Mouse (Mus musculus) stomach, embryonic 15.5 days (tissue): Measurements from ENCODE around the gene Esyt3. TPM values are rescaled to one million over a fixed set of nuclear protein-coding genes. Genes with fewer than 3 reads are reported as not detected.
A peak's percentile ranks its signal among the peaks of the same experiment; 100 is the strongest.

Experiments used
- ATAC-seq: fragments of 200-750 bp; cut with Nextera tagmentation; 2 replicates; pipeline ENCODE4 v1.8.0; 2017; ENCODE audit warnings: low read depth, moderate number of reproducible peaks, moderate TSS enrichment; ENCODE audit not compliant: insufficient read depth, low FRiP score
- H3K27ac ChIP-seq: fragments of 300-500 bp; sonication (generic); 2 replicates; pipeline ENCODE4 v1.5.1; 2015; ENCODE audit warnings: mild to moderate bottlenecking, inconsistent platforms
- H3K27me3 ChIP-seq: fragments of 300-500 bp; sonication (generic); replicated peaks from 2 replicates; pipeline ENCODE4 v1.6.1; 2015; ENCODE audit warnings: inconsistent platforms
- H3K36me3 ChIP-seq: fragments of 300-500 bp; sonication (generic); 2 replicates; pipeline ENCODE4 v1.6.1; 2015; ENCODE audit warnings: inconsistent platforms
- H3K4me1 ChIP-seq: fragments of 300-500 bp; sonication (generic); 2 replicates; pipeline ENCODE4 v1.6.1; 2015; ENCODE audit warnings: inconsistent platforms
- H3K4me2 ChIP-seq: fragments of 300-500 bp; sonication (generic); 2 replicates; pipeline ENCODE4 v1.6.1; 2015; ENCODE audit warnings: mild to moderate bottlenecking, inconsistent platforms
- H3K4me3 ChIP-seq: fragments of 300-500 bp; sonication (generic); replicated peaks from 2 replicates; pipeline ENCODE4 v1.5.1; 2015; ENCODE audit warnings: inconsistent platforms
- H3K9ac ChIP-seq: fragments of 300-500 bp; sonication (generic); 2 replicates; pipeline ENCODE4 v1.6.1; 2015; ENCODE audit warnings: inconsistent platforms
- H3K9me3 ChIP-seq: fragments of 300-500 bp; sonication (generic); 2 replicates; pipeline ENCODE4 v1.6.1; 2016; ENCODE audit warnings: inconsistent platforms
- WGBS: fragments of 180-500 bp; shearing (Covaris S2); methylation state at CpG from one replicate; pipeline ENCODE4 v1.1.7; 2015; 5-methylcytosine and 5-hydroxymethylcytosine counted together
- polyA plus RNA-seq: library from polyadenylated mRNA; unstranded; fragments of >200 nt; fragmentation: Nextera tagmentation; extraction: Ambion mirVana; gene quantifications from 2 replicates; pipeline ENCODE4 v1.2.1, GENCODE M21; 2015

Esyt3 gene
- polyA plus RNA-seq, 1 experiment from 2014 or later = 0.50 TPM

GRCm38 (mm10) chr9:99382556-99382955 lies 24.2 kb upstream of the Esyt3 start:
- Histone ChIP-seq H3K27ac (no peak overlapping the region), H3K4me1 (no peaks in the 10 kb centered on the region), H3K9me3 (no peaks in the 10 kb centered on the region), H3K36me3 (no peaks in the 10 kb centered on the region), H3K9ac (no peak overlapping the region), H3K4me2 (no peak overlapping the region), H3K4me3 (no peak overlapping the region), H3K27me3 (no peaks in the 10 kb centered on the region)
- WGBS = 69% methylated on average over 9 of the region's 9 CpGs
- ATAC-seq = no peak

GRCm38 (mm10) chr9:99379194-99379593 lies 20.8 kb upstream of the Esyt3 start:
- Histone ChIP-seq H3K9ac (no peak overlapping the region), H3K9me3 (no peaks in the 10 kb centered on the region), H3K36me3 (no peaks in the 10 kb centered on the region), H3K4me2 (no peak overlapping the region), H3K4me1 (no peaks in the 10 kb centered on the region), H3K4me3 (no peak overlapping the region), H3K27ac (no peak overlapping the region), H3K27me3 (no peaks in the 10 kb centered on the region)
- 55% methylated on average over 5 of the region's 5 CpGs for WGBS
- ATAC-seq = no peak

GRCm38 (mm10) chr9:99376591-99377418 lies 18.4 kb upstream of the Esyt3 start:
- Histone ChIP-seq H3K27me3 (no peaks in the 10 kb centered on the region), H3K9me3 (no peaks in the 10 kb centered on the region), H3K4me3 (no peak overlapping the region), H3K4me1 (no peaks in the 10 kb centered on the region), H3K36me3 (no peaks in the 10 kb centered on the region), H3K9ac (no peak overlapping the region), H3K4me2 (no peak overlapping the region), H3K27ac (no peak overlapping the region)
- WGBS = 7% methylated on average over 14 of the region's 14 CpGs
- ATAC-seq = no peak

- H3K27ac ChIP-seq = no peak overlapping the region
- WGBS = 76% methylated on average over 7 of the region's 7 CpGs
Observed at GRCm38 (mm10) chr9:99368431-99368830, 10.1 kb upstream of the Esyt3 start.

GRCm38 (mm10) chr9:99365906-99366305 lies 7.5 kb upstream of the Esyt3 start:
- Histone ChIP-seq H3K27ac (no peak overlapping the region), H3K9ac (no peak overlapping the region), H3K27me3 (no peaks in the 10 kb centered on the region; the same call in 1 of the 2 replicates), H3K9me3 (no peaks in the 10 kb centered on the region), H3K4me3 (no peak overlapping the region), H3K4me1 (no peaks in the 10 kb centered on the region), H3K36me3 (no peaks in the 10 kb centered on the region), H3K4me2 (no peak overlapping the region)
- WGBS = 61% methylated on average over 3 of the region's 3 CpGs
- no peak for ATAC-seq

More at GRCm38 (mm10) chr9:99368431-99368830, 10.1 kb upstream of the Esyt3 start:
- H3K4me1 ChIP-seq = no peaks in the 10 kb centered on the region
- no peaks in the 10 kb centered on the region for H3K36me3 ChIP-seq
- no peak for ATAC-seq
- H3K4me2 ChIP-seq = no peak overlapping the region
- H3K9ac ChIP-seq = no peak overlapping the region
- H3K9me3 ChIP-seq = no peaks in the 10 kb centered on the region
- no peaks in the 10 kb centered on the region; the same call in 1 of the 2 replicates for H3K27me3 ChIP-seq
- no peak overlapping the region for H3K4me3 ChIP-seq

GRCm38 (mm10) chr9:99363076-99363475 lies 4.7 kb upstream of the Esyt3 start:
- Histone ChIP-seq H3K4me1 (peaks cover 4% of the 10 kb centered on the region; the same call in 1 of the 2 replicates), H3K9ac (no peak overlapping the region), H3K4me3 (no peak overlapping the region), H3K27ac (no peak overlapping the region), H3K36me3 (no peaks in the 10 kb centered on the region), H3K27me3 (peaks cover 15% of the 10 kb centered on the region), H3K4me2 (no peak overlapping the region), H3K9me3 (no peaks in the 10 kb centered on the region)
- WGBS = 58% methylated on average over 8 of the region's 8 CpGs
- no peak for ATAC-seq

GRCm38 (mm10) chr9:99361946-99362345 lies 3.6 kb upstream of the Esyt3 start:
- H3K27me3 ChIP-seq = peaks cover 25% of the 10 kb centered on the region
- ATAC-seq = no peak
- no peak overlapping the region for H3K9ac ChIP-seq
- no peaks in the 10 kb centered on the region for H3K9me3 ChIP-seq
- WGBS = 93% methylated on average over 9 of the region's 9 CpGs
- no peaks in the 10 kb centered on the region for H3K36me3 ChIP-seq
- H3K27ac ChIP-seq = no peak overlapping the region
- H3K4me1 ChIP-seq = peaks cover 8% of the 10 kb centered on the region; the same call in 1 of the 2 replicates
- H3K4me3 ChIP-seq = no peak overlapping the region
- no peak overlapping the region for H3K4me2 ChIP-seq

GRCm38 (mm10) chr9:99359012-99359411 lies 655 bp upstream of the Esyt3 start:
- H3K9ac ChIP-seq = no peak overlapping the region
- 85% methylated on average over 15 of the region's 15 CpGs for WGBS
- H3K36me3 ChIP-seq = no peaks in the 10 kb centered on the region
- no peak overlapping the region for H3K27ac ChIP-seq
- no peak overlapping the region for H3K4me2 ChIP-seq
- H3K9me3 ChIP-seq = no peaks in the 10 kb centered on the region
- H3K4me3 ChIP-seq = no peak overlapping the region
- H3K4me1 ChIP-seq = peaks cover 8% of the 10 kb centered on the region; the same call in 1 of the 2 replicates
- peaks cover 36% of the 10 kb centered on the region for H3K27me3 ChIP-seq
- no peak for ATAC-seq

- H3K27me3 ChIP-seq = peaks cover 36% of the 10 kb centered on the region
- H3K4me1 ChIP-seq = peaks cover 8% of the 10 kb centered on the region; the same call in 1 of the 2 replicates
- H3K27ac ChIP-seq = no peak overlapping the region
- H3K4me2 ChIP-seq = peak overlapping the region; percentile 97
- WGBS = 4% methylated on average over 19 of the region's 19 CpGs
- H3K4me3 ChIP-seq = peak overlapping the region; percentile 46
- ATAC-seq = peak; percentile 33; the same call in 1 of the 2 replicates
- H3K9me3 ChIP-seq = no peaks in the 10 kb centered on the region
- no peak overlapping the region for H3K9ac ChIP-seq
- H3K36me3 ChIP-seq = no peaks in the 10 kb centered on the region
Observed at GRCm38 (mm10) chr9:99357561-99357920, 816 bp downstream of the Esyt3 start.

- WGBS = 57% methylated on average over 5 of the region's 5 CpGs
- Histone ChIP-seq H3K4me1 (peaks cover 8% of the 10 kb centered on the region; the same call in 1 of the 2 replicates), H3K4me3 (no peak overlapping the region), H3K27ac (no peak overlapping the region), H3K36me3 (no peaks in the 10 kb centered on the region), H3K9me3 (no peaks in the 10 kb centered on the region), H3K4me2 (no peak overlapping the region), H3K9ac (no peak overlapping the region), H3K27me3 (peaks cover 36% of the 10 kb centered on the region)
- no peak for ATAC-seq
Observed at GRCm38 (mm10) chr9:99355971-99356370, 2.4 kb downstream of the Esyt3 start.

- H3K36me3 ChIP-seq = no peaks in the 10 kb centered on the region
- H3K27me3 ChIP-seq = peaks cover 35% of the 10 kb centered on the region
- ATAC-seq = no peak
- H3K4me2 ChIP-seq = no peak overlapping the region
- WGBS = 68% methylated on average over 5 of the region's 5 CpGs
- H3K4me3 ChIP-seq = no peak overlapping the region
- H3K9ac ChIP-seq = no peak overlapping the region
- no peaks in the 10 kb centered on the region for H3K9me3 ChIP-seq
- H3K4me1 ChIP-seq = peaks cover 8% of the 10 kb centered on the region; the same call in 1 of the 2 replicates
- no peak overlapping the region for H3K27ac ChIP-seq
Observed at GRCm38 (mm10) chr9:99354796-99355195, 3.6 kb downstream of the Esyt3 start.

GRCm38 (mm10) chr9:99353390-99353789 lies 5.0 kb downstream of the Esyt3 start:
- Histone ChIP-seq H3K4me2 (no peak overlapping the region), H3K27me3 (peaks cover 24% of the 10 kb centered on the region), H3K9me3 (no peaks in the 10 kb centered on the region), H3K36me3 (no peaks in the 10 kb centered on the region), H3K4me1 (peaks cover 7% of the 10 kb centered on the region; the same call in 1 of the 2 replicates), H3K27ac (no peak overlapping the region), H3K9ac (no peak overlapping the region), H3K4me3 (no peak overlapping the region)
- WGBS = 67% methylated on average over 6 of the region's 6 CpGs
- ATAC-seq = no peak
